Mouse (Mus musculus) bone marrow, adult 2 months (tissue): ENCODE results near the gene Ap2b1.

Experiments used
- CTCF ChIP-seq: fragments of 200-500 bp; IDR thresholded peaks from 2 replicates; pipeline ENCODE4 v1.5.1; 2011; ENCODE audit warnings: low read length, control low read depth; ENCODE audit not compliant: control insufficient read depth, insufficient read depth
- POLR2A ChIP-seq: fragments of 200-500 bp; IDR thresholded peaks from 2 replicates; pipeline ENCODE4 v1.6.1; 2011; ENCODE audit warnings: low read depth, mild to moderate bottlenecking, control low read depth, low read length, borderline replicate concordance; ENCODE audit not compliant: control insufficient read depth

GRCm38 (mm10) chr11:83271951-83272843, 26.6 kb upstream of the Ap2b1 start:
- TF ChIP-seq CTCF (no peak), POLR2A (no peak)
